Mouse (Mus musculus): ENCODE measurements around the gene Vill. TPM values are rescaled to one million over a fixed set of nuclear protein-coding genes. Genes with fewer than 3 reads are reported as not detected.

Vill gene
- polyA plus RNA-seq, 1 experiment = 25.4 TPM

GRCm38 (mm10) chr9:119109685-119110353 lies 57.2 kb downstream of the Vill start:
- no peak for DNase-seq (ENCODE audit: low spot score)

- DNase-seq (ENCODE audit: low spot score) = no peak
Measured at GRCm38 (mm10) chr9:119110640-119111039, 58.1 kb downstream of the Vill start.

- no peak for DNase-seq (ENCODE audit: low spot score)
Measured at GRCm38 (mm10) chr9:119114911-119115310, 62.3 kb downstream of the Vill start.

GRCm38 (mm10) chr9:119119409-119120167 lies 67.0 kb downstream of the Vill start:
- DNase-seq (ENCODE audit: low spot score) = no peak

- DNase-seq (ENCODE audit: low spot score) = no peak
Measured at GRCm38 (mm10) chr9:119120168-119120560, 67.6 kb downstream of the Vill start.

Other genes with a start within 250 kb of the Vill start
- 24.4 and 27.7 TPM in 2 replicates for gene Ctdspl, start 126.3 kb upstream of the Vill start, polyA plus RNA-seq (2012; rRNA removed)
- gene Plcd1, start 40.7 kb downstream of the Vill start, polyA plus RNA-seq (2012; rRNA removed) = 72.3 and 76.4 TPM in 2 replicates
- gene Dlec1, start 49.7 kb downstream of the Vill start, polyA plus RNA-seq (2012; rRNA removed) = 3.2 and 4.2 TPM in 2 replicates
- gene Acaa1b, start 104.3 kb downstream of the Vill start, polyA plus RNA-seq (2012; rRNA removed) = 206 and 222 TPM in 2 replicates
- gene Gm47289, start 106.4 kb downstream of the Vill start, polyA plus RNA-seq (2012; rRNA removed) = 0.03 and 0.07 TPM in 2 replicates
- gene Slc22a13, start 156.3 kb downstream of the Vill start, polyA plus RNA-seq (2012; rRNA removed) = 0.04 and 0.07 TPM in 2 replicates

Measured in urinary bladder, adult 2 months (tissue).